Mouse (Mus musculus): Measurements from ENCODE around the gene Hephl1. TPM values are rescaled to one million over a fixed set of nuclear protein-coding genes. Genes with fewer than 3 reads are reported as not detected.
"Not testable (repeated sequence)": the region's sequence is repeated elsewhere in the genome, so short reads cannot be mapped to it uniquely, and the experiment has no call there.

Gene Hephl1
- under 1 TPM; 0.33 to 0.62 TPM for total RNA-seq (2021)
- long read RNA-seq, experiment 1, result 0 reads
- long read RNA-seq, experiment 2, result 0 reads

GRCm38 (mm10) chr9:15112008-15112407, at the start of gene Hephl1:
Gene Hephl1, minus strand, starts transcription at chr9:15112108.
- no peak for DNase-seq
- intact Hi-C loops (cut with DNase I), result no loop called here

- no peak for DNase-seq
- intact Hi-C loops (cut with DNase I), result no loop called here
Observed at GRCm38 (mm10) chr9:15149246-15149926, 37.5 kb upstream of the Hephl1 start.

GRCm38 (mm10) chr9:15140546-15140945, 28.6 kb upstream of the Hephl1 start:
- DNase-seq, result no peak
- intact Hi-C loops (cut with DNase I), result no loop called here

GRCm38 (mm10) chr9:15125897-15126296, 14.0 kb upstream of the Hephl1 start:
- intact Hi-C loops (cut with DNase I), result no loop called here
- DNase-seq, result no peak

GRCm38 (mm10) chr9:15122431-15122830, 10.5 kb upstream of the Hephl1 start:
- no peak for DNase-seq
- intact Hi-C loops (cut with DNase I), result no loop called here

- intact Hi-C loops (cut with DNase I), result no loop called here
Observed at GRCm38 (mm10) chr9:15120841-15121358, 9.0 kb upstream of the Hephl1 start.

GRCm38 (mm10) chr9:15120209-15120608, 8.3 kb upstream of the Hephl1 start:
- DNase-seq, result no peak
- intact Hi-C loops (cut with DNase I), result no loop called here

More at GRCm38 (mm10) chr9:15120841-15121358, 9.0 kb upstream of the Hephl1 start:
- DNase-seq, result no peak

GRCm38 (mm10) chr9:15119515-15119914, 7.6 kb upstream of the Hephl1 start:
- intact Hi-C loops (cut with DNase I), result no loop called here
- DNase-seq, result no peak

- intact Hi-C loops (cut with DNase I), result no loop called here
- no peak for DNase-seq
Observed at GRCm38 (mm10) chr9:15116165-15116564, 4.3 kb upstream of the Hephl1 start.

- intact Hi-C loops (cut with DNase I), result no loop called here
- DNase-seq, result no peak
Observed at GRCm38 (mm10) chr9:15114102-15114501, 2.2 kb upstream of the Hephl1 start.

- no peak for DNase-seq
- intact Hi-C loops (cut with DNase I), result loop anchor here (5.0 kb wide), 1 partner anchor 66 kb away; no protein-coding TSS in a partner anchor
Observed at GRCm38 (mm10) chr9:15108101-15108500, 3.8 kb downstream of the Hephl1 start.

GRCm38 (mm10) chr9:15105136-15105535, 6.8 kb downstream of the Hephl1 start:
- intact Hi-C loops (cut with DNase I), result loop anchor here (5.0 kb wide), 1 partner anchor 63 kb away; no protein-coding TSS in a partner anchor
- peak; percentile 27 to 28 for DNase-seq

GRCm38 (mm10) chr9:15103579-15104300, 8.2 kb downstream of the Hephl1 start:
- intact Hi-C loops (cut with DNase I), result no loop called here
- no peak for DNase-seq

GRCm38 (mm10) chr9:15101531-15102161, 10.3 kb downstream of the Hephl1 start:
- DNase-seq, result no peak
- intact Hi-C loops (cut with DNase I), result no loop called here

- DNase-seq; intact Hi-C loops (cut with DNase I): not testable (repeated sequence)
Observed at GRCm38 (mm10) chr9:15098421-15098820, 13.5 kb downstream of the Hephl1 start.

- intact Hi-C loops (cut with DNase I), result no loop called here
- no peak for DNase-seq
Observed at GRCm38 (mm10) chr9:15097172-15097571, 14.7 kb downstream of the Hephl1 start.

- intact Hi-C loops (cut with DNase I), result no loop called here
- no peak for DNase-seq
Observed at GRCm38 (mm10) chr9:15096161-15096560, 15.7 kb downstream of the Hephl1 start.

GRCm38 (mm10) chr9:15095206-15095605, 16.7 kb downstream of the Hephl1 start:
- intact Hi-C loops (cut with DNase I), result no loop called here

GRCm38 (mm10) chr9:15068686-15069295, 43.1 kb downstream of the Hephl1 start:
- DNase-seq, result no peak
- intact Hi-C loops (cut with DNase I), result no loop called here

More at GRCm38 (mm10) chr9:15095206-15095605, 16.7 kb downstream of the Hephl1 start:
- DNase-seq, result no peak

- intact Hi-C loops (cut with DNase I), result no loop called here
Observed at GRCm38 (mm10) chr9:15067995-15068685, 43.8 kb downstream of the Hephl1 start.

More at GRCm38 (mm10) chr9:15067995-15068685, 43.8 kb downstream of the Hephl1 start:
- no peak for DNase-seq

All from gastrocnemius, postnatal 36 days (tissue).